Mouse (Mus musculus): ENCODE measurements around the gene Sema5a.

GRCm38 (mm10) chr15:32403321-32403720, 158.7 kb downstream of the Sema5a start:
- TF ChIP-seq POLR2A (IDR thresholded peaks at IDR 0.05; ENCODE audit: borderline replicate concordance, extremely low read depth, insufficient read depth, insufficient read length, poor library complexity, severe bottlenecking) = no peak
- no peak for TF ChIP-seq CTCF (IDR thresholded peaks at IDR 0.05; ENCODE audit: borderline replicate concordance, extremely low read depth, insufficient read depth, insufficient read length)

Measured in brain, embryonic 14.5 days (tissue).